Mouse (Mus musculus) lung, adult 18-20 months (tissue): ENCODE data around the gene Ptpn5.

Experiments used
- DNase-seq, 2 experiments: peaks; one replicate each; pipeline ENCODE4 v3.0.0; 2022; ENCODE audit warnings: mixed read lengths in 2 of 2

Ptpn5 gene

DNA sequence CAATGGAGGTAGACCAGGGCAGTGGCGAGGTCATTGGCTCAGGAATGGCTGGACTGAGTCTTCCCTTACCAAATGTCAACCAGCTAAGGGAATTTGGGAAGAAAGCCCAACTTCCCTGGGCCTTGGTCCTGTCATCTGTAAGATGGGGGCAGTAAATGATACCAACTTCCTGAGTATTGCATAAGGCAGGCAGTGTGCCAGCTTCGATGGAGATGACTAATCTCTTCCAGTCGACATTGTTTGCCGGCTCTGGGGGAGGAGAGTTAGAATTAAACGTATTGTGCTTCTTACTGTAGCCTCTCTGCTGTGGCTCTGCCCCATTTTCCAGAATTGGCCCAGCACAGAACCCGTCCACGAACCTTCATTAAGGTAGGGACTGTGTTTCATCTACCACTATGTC lies 23.0 kb downstream of the Ptpn5 start:
- DNase-seq = peak; percentile 11 to 14

DNA sequence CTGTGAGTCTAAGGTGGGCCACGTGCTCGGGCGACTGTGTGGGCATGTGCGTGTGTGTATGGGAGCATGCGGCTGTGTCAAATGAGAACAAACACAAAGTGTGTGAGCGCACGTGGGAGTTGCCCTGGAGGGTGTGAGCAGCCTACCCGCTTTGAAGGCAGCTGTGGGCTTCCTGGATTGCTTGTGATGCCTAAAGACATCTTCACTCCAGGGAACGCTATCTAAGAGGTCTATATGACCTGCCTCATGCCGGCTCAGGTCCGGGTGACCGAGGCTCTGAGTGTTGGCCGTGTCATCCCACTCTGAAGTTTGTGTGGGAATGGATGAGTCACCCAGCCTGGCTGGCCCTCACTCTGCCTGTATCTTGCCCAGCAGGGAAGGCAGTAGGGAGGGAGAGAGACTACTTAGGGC lies 24.7 kb downstream of the Ptpn5 start:
- DNase-seq = no peak

GRCm38 (mm10) chr7:47106949-47107348 lies 26.5 kb downstream of the Ptpn5 start:
- no peak for DNase-seq

DNA sequence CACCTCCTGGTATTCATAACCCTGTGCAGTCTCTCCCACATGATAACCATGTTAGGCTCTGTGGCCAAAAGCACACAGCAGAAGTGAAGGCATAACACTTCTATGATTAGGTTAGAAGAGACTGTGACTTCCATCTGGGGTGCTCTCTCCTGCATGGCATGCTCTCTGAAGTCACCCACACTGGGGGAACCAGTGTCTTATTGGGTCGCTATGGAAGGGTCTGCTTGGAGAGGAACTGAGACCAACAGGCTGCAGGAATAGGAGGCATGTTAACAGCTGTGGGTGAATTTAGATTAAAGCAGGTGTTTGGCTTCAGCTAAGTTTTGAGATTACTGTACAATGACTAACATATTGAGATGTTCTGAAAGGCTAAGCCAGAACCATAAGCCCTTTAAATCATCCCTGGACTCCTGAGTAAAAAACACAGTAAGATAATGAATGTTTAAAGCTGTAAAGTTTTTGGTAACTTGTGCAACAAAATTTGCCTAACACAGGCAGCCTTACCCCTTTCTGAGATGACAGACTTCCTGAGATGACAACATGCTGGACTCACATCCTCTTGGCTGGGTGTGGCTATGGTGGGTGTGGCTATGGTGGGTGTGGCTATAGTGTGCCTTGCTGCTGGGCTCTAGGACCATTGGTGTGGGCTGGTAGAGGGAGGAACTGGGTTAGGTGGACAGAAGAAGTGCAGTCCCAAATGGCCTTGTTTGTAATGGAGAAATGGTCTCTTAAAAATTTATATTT lies 29.6 kb downstream of the Ptpn5 start:
- peak; percentile 30 for DNase-seq

GRCm38 (mm10) chr7:47102970-47103369 lies 30.5 kb downstream of the Ptpn5 start:
- no peak for DNase-seq

GRCm38 (mm10) chr7:47100615-47101014 lies 32.9 kb downstream of the Ptpn5 start:
- DNase-seq = no peak

GRCm38 (mm10) chr7:47099306-47099705 lies 34.2 kb downstream of the Ptpn5 start:
- no peak for DNase-seq

- no peak for DNase-seq
These were observed 35.4 kb downstream of the Ptpn5 start for GRCm38 (mm10) chr7:47098044-47098443.

GRCm38 (mm10) chr7:47094969-47095368 lies 38.5 kb downstream of the Ptpn5 start:
- no peak for DNase-seq

DNA sequence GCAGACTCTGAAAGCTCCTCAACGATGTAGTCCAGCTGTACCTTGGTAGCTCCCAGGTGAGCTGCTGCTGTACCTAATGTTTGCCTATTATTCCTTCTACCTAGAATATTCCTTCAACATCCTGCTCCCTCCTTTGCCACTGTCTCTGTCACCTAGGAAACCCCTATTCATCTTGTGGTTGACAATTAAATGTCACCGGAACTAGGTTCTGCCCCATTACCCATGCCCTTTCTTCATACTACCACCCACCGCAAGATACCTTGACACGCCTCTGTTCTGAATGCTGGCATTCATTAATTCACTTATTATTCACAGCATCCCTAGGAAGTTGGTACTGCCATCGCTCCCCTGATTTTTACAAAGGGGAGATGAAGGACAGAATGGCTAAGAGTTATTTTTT lies 39.5 kb downstream of the Ptpn5 start:
- DNase-seq = no peak

DNA sequence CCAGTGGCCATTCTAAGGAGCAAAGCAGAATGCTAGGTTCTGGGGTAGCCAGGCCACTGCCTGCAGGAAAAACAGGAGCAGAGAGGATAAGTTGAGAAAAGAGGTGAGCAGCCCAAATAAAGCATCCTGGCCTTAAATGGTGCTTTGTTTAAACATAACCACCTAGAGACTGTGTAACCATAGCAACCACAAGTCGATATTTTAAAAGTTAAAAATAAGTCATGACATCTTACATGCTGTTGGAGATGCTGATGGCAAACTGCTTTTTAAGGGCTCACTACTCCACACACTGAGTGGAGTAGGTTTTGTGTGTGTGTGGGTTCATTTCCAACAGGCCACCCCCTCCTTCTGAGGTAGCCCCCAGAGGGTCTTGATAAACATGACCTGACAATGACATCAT lies 48.4 kb downstream of the Ptpn5 start:
- DNase-seq = no peak

DNA sequence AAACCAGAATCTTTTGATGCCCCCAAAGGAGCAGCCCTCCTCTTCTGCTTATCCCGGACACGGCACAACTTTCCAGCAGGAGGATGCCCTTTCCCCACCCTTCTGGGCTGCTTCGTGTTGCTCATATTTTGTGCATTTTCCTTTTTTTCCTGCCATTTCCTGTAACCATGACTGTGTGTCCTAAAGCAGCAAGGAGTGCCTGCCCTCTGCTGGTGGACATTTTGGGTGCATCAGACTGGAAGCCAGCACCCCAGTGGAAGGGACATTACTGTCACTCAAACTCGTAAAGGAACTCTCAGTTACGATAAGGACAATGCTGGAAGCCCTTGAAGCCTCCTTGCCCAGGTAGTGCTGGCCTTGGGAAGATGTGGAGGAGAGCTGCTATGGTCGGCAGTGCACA lies 52.2 kb downstream of the Ptpn5 start:
- peak; percentile 46 to 51 for DNase-seq

DNA sequence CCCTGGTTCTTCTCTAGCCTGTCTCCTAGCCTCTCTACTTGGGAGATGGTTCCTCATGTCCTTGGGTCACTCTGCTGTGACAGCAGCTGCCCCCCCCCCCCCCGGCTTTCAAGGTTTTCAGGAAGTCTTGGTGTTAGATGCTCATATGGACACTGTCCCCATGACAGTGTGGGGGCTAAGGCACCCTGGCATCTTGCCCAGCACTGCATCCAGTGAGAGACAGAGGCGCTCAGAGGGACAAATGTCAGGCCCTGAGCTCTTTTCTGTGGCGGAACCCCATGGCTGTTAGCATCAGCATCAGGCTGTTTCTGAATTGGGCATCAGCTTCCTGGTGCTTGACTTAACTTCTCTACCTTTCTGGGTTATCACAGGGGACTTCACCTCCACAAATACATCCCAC lies 52.6 kb downstream of the Ptpn5 start:
- no peak for DNase-seq

GRCm38 (mm10) chr7:47077451-47077850 lies 56.0 kb downstream of the Ptpn5 start:
- peak in 1 of 2 experiments; percentile 27 for DNase-seq

DNA sequence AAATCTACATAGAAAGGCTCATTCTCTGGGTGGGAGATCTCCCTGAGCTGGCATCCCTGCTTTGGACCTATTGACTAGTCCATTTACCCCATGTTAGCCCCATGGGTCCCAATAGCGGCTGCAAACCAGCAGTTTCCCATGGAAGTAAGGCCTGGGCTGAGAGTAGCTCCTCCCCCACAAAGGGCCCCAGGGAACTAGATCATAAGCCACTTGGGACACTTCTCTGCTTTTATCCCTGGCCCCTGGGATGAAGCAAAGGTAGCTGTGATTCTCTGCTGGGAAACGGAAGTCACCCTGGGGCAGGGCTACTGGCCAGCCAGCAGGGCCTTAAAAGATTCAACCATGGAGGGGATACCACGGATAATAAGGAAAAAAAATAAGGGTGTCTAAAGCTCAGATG lies 56.8 kb downstream of the Ptpn5 start:
- DNase-seq = no peak

- DNase-seq = no peak
These were observed 57.3 kb downstream of the Ptpn5 start for GRCm38 (mm10) chr7:47076193-47076592.

GRCm38 (mm10) chr7:47073536-47074521 lies 59.7 kb downstream of the Ptpn5 start:
- no peak for DNase-seq

- DNase-seq = no peak
These were observed 60.9 kb downstream of the Ptpn5 start for GRCm38 (mm10) chr7:47072551-47072950.

GRCm38 (mm10) chr7:47067879-47068278 lies 65.6 kb downstream of the Ptpn5 start:
- no peak for DNase-seq

GRCm38 (mm10) chr7:47066942-47067341 lies 66.5 kb downstream of the Ptpn5 start:
- DNase-seq = no peak

- no peak for DNase-seq
These were observed 71.9 kb downstream of the Ptpn5 start for GRCm38 (mm10) chr7:47061560-47061959.

- no peak for DNase-seq
These were observed 74.1 kb downstream of the Ptpn5 start for GRCm38 (mm10) chr7:47059339-47059738.

DNA sequence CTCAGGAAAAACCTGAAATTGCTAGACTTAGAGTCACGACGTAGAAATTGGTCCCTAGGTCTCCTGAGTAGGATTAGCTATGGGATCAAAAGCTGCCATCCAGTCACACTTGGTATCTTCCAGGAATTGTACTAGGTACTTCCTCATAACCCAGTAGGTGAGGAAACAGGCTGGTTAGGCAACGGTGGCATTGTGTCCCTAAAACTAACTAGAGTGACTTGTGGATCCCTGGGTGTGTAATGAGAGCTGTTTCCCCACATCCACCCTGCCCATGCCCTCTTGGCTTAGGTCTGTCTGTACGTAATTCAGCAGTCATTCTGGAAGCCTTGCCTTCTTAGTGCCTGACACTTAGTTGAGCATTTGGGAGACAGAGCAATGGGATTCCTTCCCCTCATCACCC lies 77.2 kb downstream of the Ptpn5 start:
- peak in 1 of 2 experiments; percentile 38 for DNase-seq

- peak; percentile 44 to 56 for DNase-seq
These were observed 77.7 kb downstream of the Ptpn5 start for GRCm38 (mm10) chr7:47055744-47056143.
